Mouse (Mus musculus) inflammation-experienced regulatory T-cells (primary cell): ENCODE measurements around the gene Gstp2. TPM values are rescaled to one million over a fixed set of nuclear protein-coding genes. Genes with fewer than 3 reads are reported as not detected.

Experiments
- polyA plus RNA-seq, 2 experiments: library from polyadenylated mRNA; unstranded; fragments of 100-300 nt; shearing (Covaris generic); gene quantifications; one replicate each; pipeline ENCODE4 v1.2.1; 2017

Gstp2 gene
- polyA plus RNA-seq: 10 to 100 TPM in 1 of 2 experiments, 1 to 10 TPM in 1; 3.0 to 16.9 TPM

GRCm38 (mm10) chr19:4045966-4046865, at the start of gene Gstp2:
Gstp2 (minus strand) TSS chr19:4046023.

GRCm38 (mm10) chr19:4081394-4081793, 35.6 kb upstream of the Gstp2 start, which contains the start of gene Cabp2:
Cabp2 (plus strand) TSS chr19:4081578.

GRCm38 (mm10) chr19:4059069-4059740, 13.4 kb upstream of the Gstp2 start, which contains the start of gene Gstp3:
Gstp3 (minus strand) TSS chr19:4059569.

GRCm38 (mm10) chr19:4037788-4038232, 8.0 kb downstream of the Gstp2 start, which contains the start of gene Gstp1:
Gstp1 (minus strand) TSS chr19:4037985.

GRCm38 (mm10) chr19:4012432-4013022, 33.3 kb downstream of the Gstp2 start, which contains the start of gene Ndufv1:
Ndufv1 (minus strand) TSS chr19:4012806.

GRCm38 (mm10) chr19:4003112-4003511, 42.7 kb downstream of the Gstp2 start, which contains the start of gene Doc2g:
Doc2g (plus strand) TSS chr19:4003313.

GRCm38 (mm10) chr19:4000119-4000900, 45.5 kb downstream of the Gstp2 start, which contains the start of the genes Nudt8 and Gm49405:
Nudt8 (plus strand) TSS chr19:4000580.
Gm49405 (plus strand) TSS chr19:4000626.

GRCm38 (mm10) chr19:3992416-3992815, 53.4 kb downstream of the Gstp2 start, which contains the start of gene Tbx10:
Tbx10 (plus strand) TSS chr19:3992752.

Other genes starting within 250 kb of the Gstp2 start
- 10 to 100 TPM; 15.3 to 18.1 TPM for gene Chka, start 194.2 kb downstream of the Gstp2 start, polyA plus RNA-seq
- gene Tcirg1, start 138.9 kb downstream of the Gstp2 start, polyA plus RNA-seq: 10 to 100 TPM; 69.0 to 87.5 TPM
- 100 to 1,000 TPM; 135 to 181 TPM for gene Ndufs8, start 133.2 kb downstream of the Gstp2 start, polyA plus RNA-seq
- under 1 TPM; 0.34 to 0.40 TPM for gene Aldh3b1, start 116.2 kb downstream of the Gstp2 start, polyA plus RNA-seq
- 10 to 100 TPM; 45.3 to 51.4 TPM for gene Unc93b1, start 110.8 kb downstream of the Gstp2 start, polyA plus RNA-seq
- gene Aldh3b3, start 87.4 kb downstream of the Gstp2 start, polyA plus RNA-seq: under 1 TPM; 0.24 to 0.86 TPM
- under 1 TPM in 1 of 2 experiments, not detected in 1; 0.20 TPM for gene Aldh3b2, start 73.7 kb downstream of the Gstp2 start, polyA plus RNA-seq
- gene Acy3, start 59.5 kb downstream of the Gstp2 start, polyA plus RNA-seq: under 1 TPM in 1 of 2 experiments, not detected in 1; 0.36 TPM
- gene Tbx10, start 53.3 kb downstream of the Gstp2 start, polyA plus RNA-seq: 1 to 10 TPM in 1 of 2 experiments, not detected in 1; 1.2 TPM
- 10 to 100 TPM; 14.8 to 15.3 TPM for gene Nudt8, start 45.4 kb downstream of the Gstp2 start, polyA plus RNA-seq
- 1 to 10 TPM; 1.2 to 4.0 TPM for gene Gm49405, start 45.4 kb downstream of the Gstp2 start, polyA plus RNA-seq
- 1 to 10 TPM in 1 of 2 experiments, under 1 TPM in 1; 0.68 to 4.7 TPM for gene Doc2g, start 42.7 kb downstream of the Gstp2 start, polyA plus RNA-seq
- gene Ndufv1, start 33.2 kb downstream of the Gstp2 start, polyA plus RNA-seq: 100 to 1,000 TPM; 152 to 159 TPM
- gene Gstp1, start 8.0 kb downstream of the Gstp2 start, polyA plus RNA-seq: 100 to 1,000 TPM; 537 to 539 TPM
- 100 to 1,000 TPM in 1 of 2 experiments, 10 to 100 TPM in 1; 94.0 to 111 TPM for gene Gstp3, start 13.5 kb upstream of the Gstp2 start, polyA plus RNA-seq
- not detected for gene Cabp2, start 35.6 kb upstream of the Gstp2 start, polyA plus RNA-seq
- gene Cdk2ap2, start 51.2 kb upstream of the Gstp2 start, polyA plus RNA-seq: 100 to 1,000 TPM; 834 to 888 TPM
- 100 to 1,000 TPM; 344 to 350 TPM for gene Pitpnm1, start 54.0 kb upstream of the Gstp2 start, polyA plus RNA-seq
- 100 to 1,000 TPM; 182 to 196 TPM for gene Aip, start 79.8 kb upstream of the Gstp2 start, polyA plus RNA-seq
- gene Gpr152, start 93.8 kb upstream of the Gstp2 start, polyA plus RNA-seq: 1 to 10 TPM in 1 of 2 experiments, under 1 TPM in 1; 0.18 to 1.7 TPM
- under 1 TPM; 0.38 to 0.82 TPM for gene Cabp4, start 98.0 kb upstream of the Gstp2 start, polyA plus RNA-seq
- 100 to 1,000 TPM; 373 to 413 TPM for gene Coro1b, start 102.6 kb upstream of the Gstp2 start, polyA plus RNA-seq
- gene Ptprcap, start 107.6 kb upstream of the Gstp2 start, polyA plus RNA-seq: 1,000 to 10,000 TPM; 1,211 to 1,532 TPM
- 10 to 100 TPM; 46.4 to 51.4 TPM for gene Rps6kb2, start 117.3 kb upstream of the Gstp2 start, polyA plus RNA-seq
- 10 to 100 TPM; 19.4 to 27.5 TPM for gene Carns1, start 129.5 kb upstream of the Gstp2 start, polyA plus RNA-seq
- gene Tbc1d10c, start 145.3 kb upstream of the Gstp2 start, polyA plus RNA-seq: 100 to 1,000 TPM; 738 to 929 TPM
- 1,000 to 10,000 TPM; 1,029 to 1,265 TPM for gene Ppp1ca, start 146.0 kb upstream of the Gstp2 start, polyA plus RNA-seq
- 100 to 1,000 TPM in 1 of 2 experiments, 10 to 100 TPM in 1; 59.1 to 116 TPM for gene Rad9a, start 155.6 kb upstream of the Gstp2 start, polyA plus RNA-seq
- gene Clcf1, start 168.2 kb upstream of the Gstp2 start, polyA plus RNA-seq: 10 to 100 TPM; 27.4 to 50.0 TPM
- not detected for gene AC109138.7, start 168.3 kb upstream of the Gstp2 start, polyA plus RNA-seq
- gene Pold4, start 185.9 kb upstream of the Gstp2 start, polyA plus RNA-seq: 100 to 1,000 TPM; 107 to 109 TPM
- under 1 TPM; 0.23 to 0.65 TPM for gene Ssh3, start 223.2 kb upstream of the Gstp2 start, polyA plus RNA-seq
- 1 to 10 TPM; 5.6 to 7.5 TPM for gene Ankrd13d, start 237.1 kb upstream of the Gstp2 start, polyA plus RNA-seq